Mouse (Mus musculus): Measurements from ENCODE around the gene Os9. TPM values are rescaled to one million over a fixed set of nuclear protein-coding genes. Genes with fewer than 3 reads are reported as not detected.
A peak's percentile ranks its signal among the peaks of the same experiment; 100 is the strongest.

Gene Os9
- total and polyA plus RNA-seq, 3 experiments: 42.4 to 60.4 TPM; not detected in 1

- TF ChIP-seq NRF1 (IDR thresholded peaks at IDR 0.05; ENCODE audit: insufficient read depth, low read depth, low read length, poor library complexity, severe bottlenecking): peak; percentile 77
- peak; percentile 66 for TF ChIP-seq MYC (IDR thresholded peaks at IDR 0.05; ENCODE audit: low read depth, low read length)
- peak; percentile 65 for TF ChIP-seq MAX (IDR thresholded peaks at IDR 0.05; ENCODE audit: low read length)
- TF ChIP-seq RAD21 (IDR thresholded peaks at IDR 0.05; ENCODE audit: low read depth, low read length): no peak
- TF ChIP-seq CTCF (IDR thresholded peaks at IDR 0.05 in 2 of 3, conservative IDR thresholded peaks at IDR 0.05 in 1 of 3; ENCODE audit: control insufficient read depth in 1 of 3, insufficient read depth in 1 of 3, low read depth in 2 of 3, low read length in 3 of 3, poor library complexity in 1 of 3, severe bottlenecking in 1 of 3): no peak
- TF ChIP-seq ZMIZ1 (IDR thresholded peaks at IDR 0.05; ENCODE audit: low read depth, low read length): no peak; the same call in 1 of the 2 replicates
- TF ChIP-seq JUND (IDR thresholded peaks at IDR 0.05; ENCODE audit: low read depth, low read length): no peak; the same call in 1 of the 2 replicates
- peak; percentile 66 for TF ChIP-seq MXI1 (IDR thresholded peaks at IDR 0.05; ENCODE audit: low read depth, low read length)
- no peak for TF ChIP-seq POLR2AphosphoS5 (IDR thresholded peaks at IDR 0.05; ENCODE audit: borderline replicate concordance, low read depth, low read length)
- TF ChIP-seq NELFE (IDR thresholded peaks at IDR 0.05; ENCODE audit: low read depth, low read length): peak; percentile 73
- peak; percentile 30; the same call in 1 of the 2 replicates for TF ChIP-seq BHLHE40 (IDR thresholded peaks at IDR 0.05; ENCODE audit: borderline replicate concordance, low read depth, low read length)
- no peak for TF ChIP-seq GATA1 (IDR thresholded peaks at IDR 0.05; ENCODE audit: low read depth, low read length)
- TF ChIP-seq ELF1 (IDR thresholded peaks at IDR 0.05; ENCODE audit: low read depth, low read length): peak; percentile 46
- TF ChIP-seq CHD1 (IDR thresholded peaks at IDR 0.05; ENCODE audit: low read depth, low read length): no peak; the same call in 1 of the 2 replicates
- peak; percentile 99 for TF ChIP-seq ZNF384 (IDR thresholded peaks at IDR 0.05; ENCODE audit: low read depth, low read length)
- no peak for TF ChIP-seq SMC3 (IDR thresholded peaks at IDR 0.05; ENCODE audit: low read depth, low read length)
- no peak for TF ChIP-seq MEF2A (IDR thresholded peaks at IDR 0.05; ENCODE audit: extremely low read depth, insufficient replicate concordance, low read depth, low read length, poor library complexity, severe bottlenecking)
- TF ChIP-seq ZKSCAN1 (IDR thresholded peaks at IDR 0.05; ENCODE audit: low read depth, low read length): no peak
- peak; percentile 57 for TF ChIP-seq USF1 (IDR thresholded peaks at IDR 0.05; ENCODE audit: low read depth, low read length)
Observed at GRCm38 (mm10) chr10:127070190-127071121, 50.5 kb downstream of the Os9 start, which contains the start of gene Tspan31 (continued).

- H3K27ac ChIP-seq (ENCODE audit: control insufficient read depth, low read depth, low read length): peak overlapping the region; percentile 80
- peaks cover 25% of the 10 kb centered on the region for H3K79me2 ChIP-seq (ENCODE audit: control insufficient read depth, insufficient read depth, low read length, poor library complexity)
- 0 out of 2 replicates have a peak, but pooled peaks have one; percentile 10 for TF ChIP-seq ZKSCAN1 (IDR thresholded peaks at IDR 0.05; ENCODE audit: low read depth, low read length)
- TF ChIP-seq POLR2A (IDR thresholded peaks at IDR 0.05; ENCODE audit: control insufficient read depth in 1 of 2, insufficient read depth in 1 of 2, low read depth in 1 of 2, low read length in 2 of 2, poor library complexity in 1 of 2): peak in 1 of 2 experiments; percentile 17; a peak in 1 of 4 replicates
- peak; percentile 34 for TF ChIP-seq MXI1 (IDR thresholded peaks at IDR 0.05; ENCODE audit: low read depth, low read length)
- 0 out of 2 replicates have a peak, but pooled peaks have one; percentile 11 for TF ChIP-seq SIN3A (IDR thresholded peaks at IDR 0.05; ENCODE audit: low read length)
- TF ChIP-seq NRF1 (IDR thresholded peaks at IDR 0.05; ENCODE audit: insufficient read depth, low read depth, low read length, poor library complexity, severe bottlenecking): no peak
- peak overlapping the region; percentile 90 for H3K9ac ChIP-seq (ENCODE audit: control insufficient read depth, low read depth, low read length, poor library complexity, severe bottlenecking)
- peak; percentile 69 for DNase-seq (ENCODE audit: low read depth, low spot score)
- H3K27me3 ChIP-seq (ENCODE audit: control insufficient read depth in 1 of 2, insufficient read depth in 2 of 2, low read length in 2 of 2): no peaks in the 10 kb centered on the region
- H3K36me3 ChIP-seq (ENCODE audit: control insufficient read depth in 1 of 2, insufficient read depth in 2 of 2, low read length in 2 of 2): peaks cover 14 to 34% of the 10 kb centered on the region in 2 experiments
- no peaks in the 10 kb centered on the region for H3K9me3 ChIP-seq (replicated peaks; ENCODE audit: insufficient read depth, low read length)
- peak overlapping the region; percentile 89 to 93 for H3K4me3 ChIP-seq (ENCODE audit: control insufficient read depth in 1 of 2, insufficient read depth in 1 of 2, low read depth in 2 of 2, low read length in 2 of 2)
- H3K4me1 ChIP-seq (ENCODE audit: control insufficient read depth in 1 of 2, insufficient read depth in 2 of 2, low read length in 2 of 2): peaks cover 3 to 17% of the 10 kb centered on the region in 2 experiments
Observed at GRCm38 (mm10) chr10:127069281-127070189, 51.4 kb downstream of the Os9 start.

All from MEL (cell line).